Mouse (Mus musculus): ENCODE measurements around the gene Tmco5.

DNA sequence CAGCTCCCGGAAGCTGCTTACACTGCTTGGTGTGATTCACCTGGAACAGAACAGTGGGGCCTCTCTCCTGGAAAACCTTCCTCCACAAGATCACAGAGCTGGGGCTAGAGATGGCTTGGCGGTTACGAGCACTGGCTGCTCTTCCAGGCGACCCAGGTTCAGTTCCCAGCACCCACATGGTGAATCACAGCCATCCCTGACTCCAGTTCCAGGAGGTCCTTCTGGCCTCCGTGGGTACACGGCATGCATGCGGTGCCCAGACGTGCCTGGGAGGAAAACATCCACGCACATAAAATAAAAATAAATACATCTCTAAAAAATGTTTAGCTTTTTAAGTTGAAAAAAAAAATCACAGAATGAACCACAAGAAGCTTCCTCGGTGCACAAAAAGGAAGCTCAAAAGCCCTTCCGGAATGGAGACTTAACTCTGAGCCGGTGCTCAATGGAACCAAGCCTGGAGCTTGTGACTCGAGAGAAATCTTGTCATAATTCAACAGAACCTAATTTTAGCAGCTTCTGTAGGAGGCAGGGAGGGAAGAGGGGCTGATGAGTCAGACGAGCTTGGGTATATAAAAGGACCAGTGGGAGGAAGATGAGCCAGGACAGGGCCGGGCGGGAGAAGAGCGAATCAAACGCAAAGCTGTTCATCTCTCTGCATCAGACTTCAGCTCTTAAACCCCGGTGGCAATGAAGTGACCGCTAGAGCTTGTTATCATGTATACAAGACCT, 35.4 kb downstream of the Tmco5 start:
- no peak for TF ChIP-seq CTCF (IDR thresholded peaks at IDR 0.05; ENCODE audit: control insufficient read depth, insufficient read depth, insufficient replicate concordance, low read depth, low read length)
- TF ChIP-seq POLR2A (IDR thresholded peaks at IDR 0.05; ENCODE audit: control insufficient read depth, low read depth, low read length): no peak
